Mouse (Mus musculus) kidney, embryonic 15.5 days (tissue): ENCODE measurements around the gene Cavin1. TPM values are rescaled to one million over a fixed set of nuclear protein-coding genes. Genes with fewer than 3 reads are reported as not detected.

ENCODE experiments used
- ATAC-seq: fragments of 200-750 bp; cut with Nextera tagmentation; replicated peaks from 2 replicates; pipeline ENCODE4 v1.8.0; 2017; ENCODE audit warnings: moderate TSS enrichment; ENCODE audit not compliant: low FRiP score
- H3K27ac ChIP-seq: fragments of 300-500 bp; sonication (generic); 2 replicates; pipeline ENCODE4 v1.5.1; 2015; ENCODE audit warnings: mild to moderate bottlenecking, inconsistent platforms
- H3K27me3 ChIP-seq: fragments of 300-500 bp; sonication (generic); 2 replicates; pipeline ENCODE4 v1.6.1; 2015; ENCODE audit warnings: inconsistent platforms
- H3K36me3 ChIP-seq: fragments of 300-500 bp; sonication (generic); 2 replicates; pipeline ENCODE4 v1.6.1; 2015; ENCODE audit warnings: inconsistent platforms
- H3K4me1 ChIP-seq: fragments of 300-500 bp; sonication (generic); 2 replicates; pipeline ENCODE4 v1.6.1; 2015; ENCODE audit warnings: inconsistent platforms
- H3K4me2 ChIP-seq: fragments of 300-500 bp; sonication (generic); 2 replicates; pipeline ENCODE4 v1.6.1; 2015; ENCODE audit warnings: moderate library complexity, mild to moderate bottlenecking, inconsistent platforms
- H3K4me3 ChIP-seq: fragments of 300-500 bp; sonication (generic); replicated peaks from 2 replicates; pipeline ENCODE4 v1.5.1; 2015; ENCODE audit warnings: mild to moderate bottlenecking, inconsistent platforms
- H3K9ac ChIP-seq: fragments of 300-500 bp; sonication (generic); 2 replicates; pipeline ENCODE4 v1.6.1; 2015; ENCODE audit warnings: mild to moderate bottlenecking, inconsistent platforms
- H3K9me3 ChIP-seq: fragments of 300-500 bp; sonication (generic); replicated peaks from 2 replicates; pipeline ENCODE4 v1.6.1; 2016; ENCODE audit warnings: inconsistent platforms
- WGBS: fragments of 180-500 bp; shearing (Covaris S2); methylation state at CpG from one replicate; pipeline ENCODE4 v1.1.7; 2015; ENCODE audit warnings: mixed read lengths; 5-methylcytosine and 5-hydroxymethylcytosine counted together
- polyA plus RNA-seq: library from polyadenylated mRNA; unstranded; fragments of >200 nt; fragmentation: Nextera tagmentation; extraction: Ambion mirVana; gene quantifications from 2 replicates; pipeline ENCODE4 v1.2.1, GENCODE M21; 2015

Cavin1 gene
- polyA plus RNA-seq, 1 experiment from 2014 or later: 150 TPM

GRCm38 (mm10) chr11:100964180-100964579, 6.5 kb downstream of the Cavin1 start:
- Histone ChIP-seq H3K4me2 (no peak overlapping the region), H3K27ac (no peak overlapping the region), H3K4me3 (no peak overlapping the region), H3K27me3 (peaks cover 37% of the 10 kb centered on the region), H3K9me3 (no peaks in the 10 kb centered on the region), H3K4me1 (peaks cover 52% of the 10 kb centered on the region), H3K9ac (no peak overlapping the region), H3K36me3 (no peaks in the 10 kb centered on the region)
- 87% methylated on average over 7 of the region's 7 CpGs for WGBS
- ATAC-seq: no peak

DNA sequence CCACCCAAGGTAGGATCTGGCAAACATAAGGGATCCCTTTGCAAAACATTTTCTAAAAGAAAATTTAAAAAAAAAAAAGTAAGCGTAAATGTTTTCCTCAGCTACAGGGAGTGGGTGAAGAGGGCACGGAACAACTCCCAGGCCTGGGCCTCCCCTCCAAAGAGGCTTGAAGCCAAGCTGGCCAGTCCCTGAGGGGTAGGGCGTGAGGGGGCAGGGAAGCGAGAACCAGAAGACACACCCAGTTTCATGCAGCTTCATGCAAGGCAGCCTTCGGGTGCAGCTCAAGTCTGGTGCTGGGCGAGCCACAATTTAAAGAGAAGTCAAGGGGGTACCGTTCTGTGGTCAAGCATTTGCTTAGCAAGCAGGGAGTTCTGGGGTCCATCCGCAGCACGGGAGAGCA, 7.0 kb downstream of the Cavin1 start:
- Histone ChIP-seq H3K4me3 (no peak overlapping the region), H3K36me3 (peaks cover 4% of the 10 kb centered on the region; the same call in 1 of the 2 replicates), H3K27me3 (peaks cover 37% of the 10 kb centered on the region), H3K9ac (no peak overlapping the region), H3K27ac (no peak overlapping the region), H3K4me1 (peaks cover 53% of the 10 kb centered on the region), H3K9me3 (no peaks in the 10 kb centered on the region), H3K4me2 (no peak overlapping the region)
- no peak for ATAC-seq
- WGBS: 83% methylated on average over 9 of the region's 9 CpGs

DNA sequence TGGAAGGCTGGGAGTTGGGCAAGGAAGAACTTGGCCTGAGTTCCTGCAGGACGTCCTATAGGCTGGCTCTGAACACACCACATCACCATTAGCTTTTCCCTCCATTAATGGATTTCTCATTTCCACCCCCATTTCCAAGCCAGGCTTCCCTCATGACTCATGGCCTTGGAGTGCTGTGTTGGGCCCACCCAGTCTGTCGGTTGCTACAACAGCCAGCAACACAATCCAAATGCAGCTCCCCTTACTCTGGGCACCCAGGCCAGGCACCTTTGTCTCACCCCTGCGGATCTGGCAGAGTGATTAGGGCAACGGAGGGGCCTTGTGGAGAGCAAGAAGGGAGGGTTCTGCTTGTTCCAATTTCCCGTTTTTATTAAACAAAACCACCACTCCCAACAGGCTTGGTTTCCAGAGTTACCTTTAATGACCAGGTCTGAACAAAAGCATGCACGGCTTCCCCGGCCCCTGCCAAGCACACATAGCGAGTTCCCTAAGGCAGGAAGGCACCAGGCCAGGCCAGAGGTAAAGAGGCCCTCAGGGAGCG, 8.2 kb downstream of the Cavin1 start:
- Histone ChIP-seq H3K27me3 (peaks cover 37% of the 10 kb centered on the region), H3K9me3 (no peaks in the 10 kb centered on the region), H3K4me3 (no peak overlapping the region), H3K4me2 (no peak overlapping the region), H3K36me3 (peaks cover 11% of the 10 kb centered on the region; the same call in 1 of the 2 replicates), H3K27ac (peak overlapping the region; percentile 19; the same call in 1 of the 2 replicates), H3K4me1 (peaks cover 53% of the 10 kb centered on the region), H3K9ac (no peak overlapping the region)
- WGBS: 61% methylated on average over 9 of the region's 9 CpGs
- no peak; the same call in 1 of the 2 replicates for ATAC-seq

DNA sequence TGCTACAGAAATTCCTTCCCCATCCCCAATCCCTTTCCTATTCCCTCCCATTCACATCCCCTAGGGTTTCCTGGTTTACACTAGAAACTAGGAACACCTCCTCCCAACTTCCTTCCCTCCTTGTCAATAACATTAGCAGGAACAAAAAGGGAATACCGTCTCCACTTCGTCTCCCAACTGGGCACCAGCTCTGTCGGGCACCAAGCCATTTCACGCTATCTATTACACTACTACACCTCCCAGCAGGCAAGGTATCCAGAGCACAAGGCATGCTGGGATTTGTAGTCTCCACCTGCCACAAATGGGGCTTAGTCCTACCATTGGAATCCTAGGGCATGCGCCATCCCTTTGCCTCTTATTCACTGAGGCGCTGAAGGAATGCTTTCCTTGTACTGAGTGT, 10.1 kb downstream of the Cavin1 start:
- H3K4me1 ChIP-seq: peaks cover 49% of the 10 kb centered on the region
- WGBS: 15% methylated on average over 6 of the region's 6 CpGs
- H3K9ac ChIP-seq: no peak overlapping the region
- H3K36me3 ChIP-seq: peaks cover 11% of the 10 kb centered on the region; the same call in 1 of the 2 replicates
- no peak; the same call in 1 of the 2 replicates for ATAC-seq
- no peaks in the 10 kb centered on the region for H3K9me3 ChIP-seq
- H3K4me2 ChIP-seq: peak overlapping the region; percentile 34
- peak overlapping the region; percentile 3; the same call in 1 of the 2 replicates for H3K27ac ChIP-seq
- H3K4me3 ChIP-seq: no peak overlapping the region
- peaks cover 28% of the 10 kb centered on the region for H3K27me3 ChIP-seq

DNA sequence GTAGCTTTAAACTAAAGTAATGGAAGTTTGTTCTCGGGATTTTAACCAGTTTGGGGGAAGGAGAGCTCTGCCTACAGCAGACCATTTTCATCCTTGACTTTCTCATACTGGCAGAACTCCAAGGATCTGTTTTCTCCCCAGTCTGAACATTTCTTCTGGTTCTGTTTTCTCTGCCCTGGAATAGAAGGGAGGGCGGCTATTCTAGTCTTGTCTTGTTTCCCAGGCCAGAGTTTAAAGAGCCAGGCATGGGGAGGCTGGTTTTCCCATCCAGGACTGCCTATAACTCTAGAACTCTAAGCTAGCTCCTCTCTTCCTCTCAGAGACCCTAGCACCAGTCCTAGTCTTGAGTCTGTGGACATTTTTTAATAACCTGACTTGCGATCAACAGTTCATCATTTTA, 10.9 kb downstream of the Cavin1 start:
- 33% methylated on average over 3 of the region's 3 CpGs for WGBS
- no peaks in the 10 kb centered on the region for H3K9me3 ChIP-seq
- H3K27ac ChIP-seq: peak overlapping the region; percentile 29
- H3K9ac ChIP-seq: no peak overlapping the region
- H3K4me2 ChIP-seq: peak overlapping the region; percentile 56
- H3K4me1 ChIP-seq: peaks cover 49% of the 10 kb centered on the region
- no peak overlapping the region for H3K4me3 ChIP-seq
- ATAC-seq: no peak
- peaks cover 22% of the 10 kb centered on the region for H3K27me3 ChIP-seq
- peaks cover 11% of the 10 kb centered on the region; the same call in 1 of the 2 replicates for H3K36me3 ChIP-seq

- H3K4me2 ChIP-seq: peak overlapping the region; percentile 56
- H3K27me3 ChIP-seq: peaks cover 22% of the 10 kb centered on the region
- peaks cover 48% of the 10 kb centered on the region for H3K4me1 ChIP-seq
- peak overlapping the region; percentile 31 for H3K4me3 ChIP-seq
- H3K9ac ChIP-seq: peak overlapping the region; percentile 12; the same call in 1 of the 2 replicates
- no peak overlapping the region; the same call in 1 of the 2 replicates for H3K27ac ChIP-seq
- 0 out of 2 replicates have a peak, but pooled peaks have one; percentile 5 for ATAC-seq
- 5% methylated on average over 14 of the region's 14 CpGs for WGBS
- H3K9me3 ChIP-seq: no peaks in the 10 kb centered on the region
- H3K36me3 ChIP-seq: peaks cover 11% of the 10 kb centered on the region; the same call in 1 of the 2 replicates
Observed at GRCm38 (mm10) chr11:100959464-100959810, 11.2 kb downstream of the Cavin1 start.

DNA sequence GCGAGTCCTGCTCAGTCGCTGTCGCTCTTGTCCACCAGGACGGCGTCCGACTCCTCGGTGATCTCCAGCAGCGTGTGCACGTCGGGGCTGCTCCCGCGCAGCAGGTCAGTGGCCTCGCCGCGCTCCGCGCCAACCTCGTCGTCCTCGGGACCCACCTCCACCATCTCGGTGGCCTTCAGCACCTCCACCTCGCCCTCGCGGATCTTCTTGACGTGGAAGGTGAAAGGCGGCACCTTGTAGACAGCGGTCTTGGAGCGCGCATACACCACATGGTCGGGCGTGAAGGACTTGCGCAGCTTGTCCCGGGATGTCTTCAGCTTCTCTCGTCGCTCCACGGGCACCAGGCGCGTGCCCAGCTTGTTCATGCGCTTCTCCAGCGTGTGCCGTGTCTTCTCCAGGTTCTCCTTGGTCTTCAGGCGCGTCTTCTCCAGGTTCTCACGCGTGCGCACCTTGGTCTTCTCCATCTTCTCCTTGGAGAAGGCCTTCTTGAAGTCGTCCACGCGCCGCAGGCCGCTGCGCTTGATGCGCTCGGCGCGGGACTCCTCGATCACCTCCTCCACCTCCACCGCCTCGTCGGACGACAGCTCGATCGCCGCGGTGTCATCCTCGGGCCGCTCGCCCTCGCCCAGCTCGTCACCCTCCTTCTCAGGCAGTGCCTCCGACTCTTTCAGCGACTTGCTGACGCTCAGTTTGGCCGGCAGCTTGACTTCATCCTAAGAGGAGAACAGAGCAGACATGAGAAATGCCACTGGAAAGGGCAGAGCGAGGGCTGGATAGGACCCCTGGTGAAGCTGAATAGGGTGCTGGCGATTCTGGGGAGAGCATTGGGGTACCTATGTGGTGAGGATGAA, 11.8 kb downstream of the Cavin1 start:
- peaks cover 22% of the 10 kb centered on the region for H3K27me3 ChIP-seq

DNA sequence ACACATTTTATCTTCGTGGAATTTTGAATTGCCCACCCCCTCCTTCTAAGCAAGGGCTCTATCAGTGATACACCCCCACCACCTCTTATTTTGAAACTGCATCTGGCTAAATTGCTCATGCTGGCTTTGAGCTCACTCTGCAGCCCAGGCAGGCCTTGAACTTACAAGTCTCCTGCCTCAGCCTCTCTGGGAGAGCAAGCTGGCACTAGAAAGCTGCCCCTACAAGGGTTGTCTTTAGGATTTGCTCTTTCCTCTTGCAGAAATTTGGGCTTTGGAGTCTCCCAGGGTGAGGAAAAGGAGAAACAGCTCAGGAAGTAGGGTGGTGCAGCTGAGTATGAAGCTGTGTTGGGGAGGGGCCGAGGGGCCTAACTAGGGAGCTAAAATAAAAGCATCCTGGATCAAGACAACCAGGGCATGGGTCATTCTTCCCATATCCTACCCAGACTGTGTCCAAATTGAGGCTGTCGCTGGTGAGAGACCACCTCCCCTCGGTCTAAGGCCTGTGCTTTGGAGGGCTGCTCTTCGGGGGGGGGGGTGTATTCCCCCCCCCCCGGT, 12.7 kb downstream of the Cavin1 start:
- Histone ChIP-seq H3K27me3 (peaks cover 22% of the 10 kb centered on the region), H3K4me1 (peaks cover 39% of the 10 kb centered on the region), H3K36me3 (peaks cover 11% of the 10 kb centered on the region; the same call in 1 of the 2 replicates), H3K9ac (no peak overlapping the region), H3K4me2 (no peak overlapping the region; the same call in 1 of the 2 replicates), H3K9me3 (no peaks in the 10 kb centered on the region), H3K27ac (no peak overlapping the region), H3K4me3 (no peak overlapping the region)
- 43% methylated on average over 6 of the region's 6 CpGs for WGBS
- ATAC-seq: no peak

More for the DNA sequence above, 11.8 kb downstream of the Cavin1 start:
- WGBS: 17% methylated on average over 76 of the region's 76 CpGs
- Histone ChIP-seq H3K9ac (peak overlapping the region; percentile 12; the same call in 1 of the 2 replicates), H3K9me3 (no peaks in the 10 kb centered on the region), H3K4me2 (peak overlapping the region; percentile 56), H3K4me1 (peaks cover 42% of the 10 kb centered on the region), H3K36me3 (peaks cover 11% of the 10 kb centered on the region; the same call in 1 of the 2 replicates), H3K4me3 (peak overlapping the region; percentile 31), H3K27ac (no peak overlapping the region)
- no peak for ATAC-seq

- Histone ChIP-seq H3K4me1 (peaks cover 34% of the 10 kb centered on the region), H3K27ac (no peak overlapping the region), H3K9me3 (no peaks in the 10 kb centered on the region), H3K36me3 (peaks cover 11% of the 10 kb centered on the region; the same call in 1 of the 2 replicates), H3K4me3 (no peak overlapping the region), H3K9ac (no peak overlapping the region), H3K27me3 (peaks cover 22% of the 10 kb centered on the region), H3K4me2 (no peak overlapping the region)
- no peak for ATAC-seq
- WGBS: 4% methylated on average over 5 of the region's 5 CpGs
Observed at GRCm38 (mm10) chr11:100957244-100957643, 13.4 kb downstream of the Cavin1 start.

DNA sequence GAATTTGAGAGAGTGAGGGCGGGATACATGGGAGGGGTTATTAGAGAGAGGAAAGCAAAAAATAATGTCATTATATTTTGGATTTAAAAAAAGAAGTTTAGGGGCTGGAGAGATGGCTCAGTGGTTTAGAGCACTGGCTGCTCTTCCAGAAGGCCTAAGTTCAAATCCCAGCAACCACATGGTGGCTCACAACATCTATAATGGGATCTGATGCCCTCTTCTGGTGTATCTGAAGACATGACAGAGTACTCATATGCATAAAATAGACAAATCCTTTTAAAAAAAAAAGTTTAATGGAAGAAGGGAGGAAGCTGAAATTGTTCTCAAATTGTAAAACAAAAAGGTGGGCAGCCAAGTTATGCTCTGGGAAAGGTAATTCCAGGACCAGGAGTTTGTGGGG, 21.1 kb downstream of the Cavin1 start:
- H3K36me3 ChIP-seq: no peaks in the 10 kb centered on the region
- 100% methylated on average over 1 of the region's 1 CpGs for whole genome bisulfite sequencing
- ATAC-seq: no peak
- H3K9ac ChIP-seq: no peak overlapping the region
- H3K4me2 ChIP-seq: no peak overlapping the region
- no peak overlapping the region for H3K4me3 ChIP-seq
- H3K27ac ChIP-seq: no peak overlapping the region
- 0 out of 2 replicates have a peak, but pooled peaks cover 7% of the 10 kb centered on the region for H3K4me1 ChIP-seq
- H3K9me3 ChIP-seq: 0 out of 2 replicates have a peak, but pooled peaks cover 4% of the 10 kb centered on the region
- H3K27me3 ChIP-seq: no peaks in the 10 kb centered on the region

DNA sequence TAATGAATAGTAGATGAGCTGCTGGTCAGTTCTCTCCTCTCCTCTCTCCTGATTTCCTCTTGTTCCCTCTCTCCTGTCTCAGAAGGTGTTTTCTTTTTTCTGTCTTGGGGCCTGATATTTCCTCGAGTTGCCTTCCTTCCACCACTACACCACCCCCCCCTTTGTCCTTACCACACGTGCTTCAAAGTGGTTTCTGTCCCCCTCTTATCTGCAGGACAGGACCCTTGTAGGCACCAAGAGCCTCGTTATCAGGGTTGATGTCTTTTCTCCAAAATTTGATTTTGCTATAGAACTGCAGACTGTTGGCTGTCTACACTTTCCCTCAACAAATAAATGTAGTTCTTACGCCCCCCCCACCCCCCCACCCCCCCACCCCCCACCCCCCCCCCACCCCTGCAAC, 22.4 kb downstream of the Cavin1 start:
- Histone ChIP-seq H3K4me1 (0 out of 2 replicates have a peak, but pooled peaks cover 7% of the 10 kb centered on the region), H3K36me3 (no peaks in the 10 kb centered on the region), H3K9me3 (0 out of 2 replicates have a peak, but pooled peaks cover 4% of the 10 kb centered on the region), H3K4me3 (no peak overlapping the region), H3K9ac (no peak overlapping the region), H3K27ac (no peak overlapping the region), H3K4me2 (no peak overlapping the region), H3K27me3 (no peaks in the 10 kb centered on the region)
- ATAC-seq: no peak
- 53% methylated on average over 4 of the region's 4 CpGs for WGBS

DNA sequence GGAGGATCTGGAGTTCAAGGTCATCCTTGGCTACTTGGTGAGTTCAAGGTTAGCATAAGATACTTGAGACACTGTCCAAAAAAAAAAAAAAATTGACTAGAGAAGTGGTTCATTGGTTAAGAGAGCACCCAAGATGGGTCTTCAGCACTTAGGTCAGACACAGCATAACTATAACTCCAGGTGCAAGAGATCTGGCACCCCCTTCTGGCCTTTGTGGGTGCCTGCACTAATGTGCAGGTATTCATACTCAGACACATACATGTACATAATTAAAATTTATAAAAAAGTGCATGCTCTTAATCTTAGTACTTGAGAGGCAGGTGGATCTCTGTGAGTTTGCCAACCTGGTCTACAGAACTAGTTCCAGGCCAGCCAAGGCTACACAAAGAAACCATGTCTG, 23.1 kb downstream of the Cavin1 start:
- H3K27me3 ChIP-seq: no peaks in the 10 kb centered on the region
- H3K9ac ChIP-seq: no peak overlapping the region
- 0 out of 2 replicates have a peak, but pooled peaks cover 4% of the 10 kb centered on the region for H3K9me3 ChIP-seq
- no peaks in the 10 kb centered on the region for H3K36me3 ChIP-seq
- H3K4me1 ChIP-seq: 0 out of 2 replicates have a peak, but pooled peaks cover 7% of the 10 kb centered on the region
- H3K27ac ChIP-seq: 0 out of 2 replicates have a peak overlapping the region, but pooled peaks have one; percentile 6
- no peak overlapping the region for H3K4me3 ChIP-seq
- H3K4me2 ChIP-seq: no peak overlapping the region
- no peak for ATAC-seq
